Mouse (Mus musculus) forebrain, postnatal 0 days (tissue): Measurements from ENCODE around the gene Ube2s. TPM values are rescaled to one million over a fixed set of nuclear protein-coding genes. Genes with fewer than 3 reads are reported as not detected.

Experiments used
- ATAC-seq: fragments of 200-750 bp; cut with Nextera tagmentation; 2 replicates; pipeline ENCODE4 v1.8.0; 2017; ENCODE audit warnings: mild to moderate bottlenecking, moderate library complexity
- DNase-seq: peaks from one replicate; pipeline ENCODE4 v3.0.0-alpha.2; 2015
- H3K27ac ChIP-seq: fragments of 300-500 bp; sonication (generic); 2 replicates; pipeline ENCODE4 v1.5.1; 2014; ENCODE audit warnings: low read depth, mild to moderate bottlenecking, antibody characterized with exemption, low read length, moderate library complexity, mixed read lengths
- H3K27me3 ChIP-seq: fragments of 300-500 bp; sonication (generic); 2 replicates; pipeline ENCODE4 v1.6.1; 2014; ENCODE audit warnings: mild to moderate bottlenecking, low read length, mixed read lengths; ENCODE audit not compliant: insufficient read depth
- H3K36me3 ChIP-seq: fragments of 300-500 bp; sonication (generic); 2 replicates; pipeline ENCODE4 v1.6.1; 2014; ENCODE audit warnings: mild to moderate bottlenecking, moderate library complexity; ENCODE audit not compliant: insufficient read depth
- H3K4me1 ChIP-seq: fragments of 300-500 bp; sonication (generic); 2 replicates; pipeline ENCODE4 v1.6.1; 2014; ENCODE audit warnings: antibody characterized with exemption; ENCODE audit not compliant: insufficient read depth
- H3K4me2 ChIP-seq: fragments of 300-500 bp; sonication (generic); 2 replicates; pipeline ENCODE4 v1.6.1; 2014; ENCODE audit warnings: low read depth, mild to moderate bottlenecking, moderate library complexity
- H3K4me3 ChIP-seq: fragments of 300-500 bp; sonication (generic); 2 replicates; pipeline ENCODE4 v1.5.1; 2014; ENCODE audit warnings: low read depth, low read length, mixed read lengths
- H3K9ac ChIP-seq: fragments of 300-500 bp; sonication (generic); 2 replicates; pipeline ENCODE4 v1.6.1; 2014; ENCODE audit warnings: mild to moderate bottlenecking
- H3K9me3 ChIP-seq: fragments of 300-500 bp; sonication (generic); 2 replicates; pipeline ENCODE4 v1.6.1; 2016; ENCODE audit warnings: low read length
- CTCF ChIP-seq: sonication (generic); IDR thresholded peaks from 2 replicates; pipeline ENCODE4 v1.5.1; 2016; ENCODE audit warnings: antibody characterized with exemption, control low read depth, low read depth
- WGBS: fragments of 180-500 bp; shearing (Covaris S2); extraction: QIAGEN DNeasy Blood & Tissue Kit; methylation state at CpG from one replicate; pipeline ENCODE4 v1.1.7; 2014; 5-methylcytosine and 5-hydroxymethylcytosine counted together
- polyA plus RNA-seq: library from polyadenylated mRNA; unstranded; fragments of >200 nt; fragmentation: Nextera tagmentation; extraction: Ambion mirVana; gene quantifications from 2 replicates; pipeline ENCODE4 v1.2.1, GENCODE M21; 2015
- total RNA-seq: library from RNA; depleted of rRNA; stranded (reverse); fragments of >200 nt; gene quantifications from 2 replicates; pipeline ENCODE4 v1.2.3, GENCODE M21; 2014

The Ube2s gene
- total and polyA plus RNA-seq, 2 experiments from 2014 or later = 232 to 300 TPM

DNA sequence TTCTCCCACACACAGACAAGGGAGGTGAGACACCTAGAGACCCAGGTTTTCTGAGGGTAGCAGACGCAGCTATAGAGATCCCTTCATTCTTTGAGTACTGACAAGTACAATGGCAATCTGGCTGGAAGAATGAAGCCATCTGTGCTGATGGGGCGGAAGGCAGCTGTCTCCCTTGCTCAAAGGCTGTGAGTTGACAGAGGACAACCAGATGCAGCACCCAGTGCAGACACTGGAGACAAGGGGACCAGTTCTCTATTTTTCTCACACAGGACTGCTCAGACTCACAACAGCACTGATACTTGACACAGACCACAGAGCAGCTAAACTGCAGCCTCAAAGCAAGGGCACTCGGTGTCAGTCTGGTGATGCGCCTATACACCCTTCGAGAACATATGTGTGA, 29.7 kb upstream of the Ube2s start:
- 44% methylated on average over 5 of the region's 5 CpGs for WGBS
- Histone ChIP-seq H3K9me3 (no peaks in the 10 kb centered on the region), H3K27me3 (no peaks in the 10 kb centered on the region), H3K36me3 (no peaks in the 10 kb centered on the region), H3K4me2 (peak overlapping the region; percentile 87), H3K4me3 (peak overlapping the region; percentile 55), H3K27ac (peak overlapping the region; percentile 82; the same call in 1 of the 2 replicates), H3K4me1 (0 out of 2 replicates have a peak, but pooled peaks cover 15% of the 10 kb centered on the region), H3K9ac (0 out of 2 replicates have a peak overlapping the region, but pooled peaks have one; percentile 63)
- TF ChIP-seq CTCF = no peak
- DNase-seq = peak; percentile 36
- peak; percentile 3; the same call in 1 of the 2 replicates for ATAC-seq

DNA sequence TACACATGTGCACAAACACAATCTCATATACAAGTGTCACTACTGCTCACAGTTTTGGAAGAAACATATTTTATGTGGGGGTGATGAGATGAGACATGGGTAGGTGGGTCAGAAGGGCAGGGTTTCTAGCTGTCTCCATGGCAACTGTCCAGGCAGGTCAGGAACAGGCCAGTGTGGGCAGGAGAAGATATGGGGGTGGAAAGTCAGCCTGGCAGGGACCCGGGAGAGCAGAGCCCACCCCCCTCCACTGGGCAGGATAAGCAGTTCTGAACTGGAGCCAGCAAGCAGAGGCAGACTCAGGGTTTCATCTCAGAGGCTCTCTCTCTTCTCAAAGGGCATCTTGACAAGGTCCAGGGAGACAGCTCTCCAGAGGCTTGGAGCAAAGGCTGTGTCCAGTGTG, 25.2 kb upstream of the Ube2s start:
- H3K4me3 ChIP-seq = no peak overlapping the region
- H3K36me3 ChIP-seq = no peaks in the 10 kb centered on the region; the same call in 1 of the 2 replicates
- no peak overlapping the region for H3K27ac ChIP-seq
- H3K4me2 ChIP-seq = no peak overlapping the region
- 0 out of 2 replicates have a peak, but pooled peaks cover 16% of the 10 kb centered on the region for H3K4me1 ChIP-seq
- H3K9ac ChIP-seq = no peak overlapping the region
- ATAC-seq = no peak
- no peak for TF ChIP-seq CTCF
- no peaks in the 10 kb centered on the region for H3K9me3 ChIP-seq
- WGBS = 23% methylated on average over 1 of the region's 1 CpGs
- no peak for DNase-seq
- H3K27me3 ChIP-seq = no peaks in the 10 kb centered on the region

GRCm38 (mm10) chr7:4836351-4836792, 24.0 kb upstream of the Ube2s start:
- H3K4me2 ChIP-seq = peak overlapping the region; percentile 83
- under 1% methylated on average over 51 of the region's 51 CpGs for WGBS
- peak overlapping the region; percentile 58 for H3K4me3 ChIP-seq
- H3K9ac ChIP-seq = peak overlapping the region; percentile 73
- H3K27ac ChIP-seq = peak overlapping the region; percentile 73
- DNase-seq = peak; percentile 75
- peak; percentile 94 for ATAC-seq
- peaks cover 5% of the 10 kb centered on the region; the same call in 1 of the 2 replicates for H3K36me3 ChIP-seq
- 0 out of 2 replicates have a peak, but pooled peaks cover 6% of the 10 kb centered on the region for H3K4me1 ChIP-seq
- peak; percentile 71 for TF ChIP-seq CTCF
- H3K27me3 ChIP-seq = no peaks in the 10 kb centered on the region
- no peaks in the 10 kb centered on the region for H3K9me3 ChIP-seq

- WGBS = 7% methylated on average over 34 of the region's 34 CpGs
- no peak for DNase-seq
Measured at GRCm38 (mm10) chr7:4835631-4836327, 23.4 kb upstream of the Ube2s start.

GRCm38 (mm10) chr7:4830476-4830875, 18.1 kb upstream of the Ube2s start:
- Histone ChIP-seq H3K27me3 (no peaks in the 10 kb centered on the region), H3K36me3 (peaks cover 34% of the 10 kb centered on the region), H3K9me3 (no peaks in the 10 kb centered on the region), H3K9ac (no peak overlapping the region), H3K4me2 (no peak overlapping the region), H3K4me1 (0 out of 2 replicates have a peak, but pooled peaks cover 4% of the 10 kb centered on the region), H3K27ac (no peak overlapping the region), H3K4me3 (no peak overlapping the region)
- ATAC-seq = no peak
- no peak for TF ChIP-seq CTCF
- no peak for DNase-seq
- 16% methylated on average over 12 of the region's 12 CpGs for WGBS

More at GRCm38 (mm10) chr7:4835631-4836327, 23.4 kb upstream of the Ube2s start:
- TF ChIP-seq CTCF = no peak
- Histone ChIP-seq H3K9ac (peak overlapping the region; percentile 73), H3K4me2 (peak overlapping the region; percentile 83), H3K9me3 (no peaks in the 10 kb centered on the region), H3K4me3 (peak overlapping the region; percentile 58), H3K36me3 (peaks cover 7% of the 10 kb centered on the region; the same call in 1 of the 2 replicates), H3K4me1 (0 out of 2 replicates have a peak, but pooled peaks cover 6% of the 10 kb centered on the region), H3K27me3 (no peaks in the 10 kb centered on the region), H3K27ac (peak overlapping the region; percentile 73)
- no peak; the same call in 1 of the 2 replicates for ATAC-seq

DNA sequence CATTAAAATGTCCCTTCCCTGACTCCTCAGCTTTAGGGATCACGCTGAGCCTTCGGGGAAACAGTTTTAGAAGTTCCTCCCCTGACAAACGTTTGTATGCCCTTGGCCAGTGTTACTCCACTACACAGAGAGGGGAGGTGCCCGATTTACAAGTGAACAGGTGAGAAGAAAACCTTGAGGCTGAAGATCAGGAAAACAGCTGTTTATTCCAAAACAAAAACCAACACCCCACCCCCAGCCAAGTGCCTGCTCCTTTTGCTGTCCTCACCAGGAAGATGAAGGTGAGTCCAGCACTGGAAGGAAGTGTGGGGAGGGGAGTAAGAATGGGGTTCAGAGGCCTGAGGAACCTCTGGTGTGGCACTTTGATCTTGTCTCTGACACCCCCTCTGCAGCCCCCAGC, 13.0 kb upstream of the Ube2s start:
- H3K9me3 ChIP-seq = no peaks in the 10 kb centered on the region
- H3K4me3 ChIP-seq = no peak overlapping the region
- no peak overlapping the region for H3K9ac ChIP-seq
- H3K36me3 ChIP-seq = peaks cover 30% of the 10 kb centered on the region
- no peak for ATAC-seq
- no peak overlapping the region for H3K27ac ChIP-seq
- 57% methylated on average over 4 of the region's 4 CpGs for WGBS
- no peaks in the 10 kb centered on the region for H3K27me3 ChIP-seq
- DNase-seq = no peak
- H3K4me1 ChIP-seq = no peaks in the 10 kb centered on the region
- no peak for TF ChIP-seq CTCF
- no peak overlapping the region for H3K4me2 ChIP-seq
